Mouse (Mus musculus): ENCODE measurements at regions not wholly inside any gene's neighbourhood (a gene's known extent, or its start where the extent isn't known, plus 50 kb on each side); places are given as distances from the start of the nearest gene placed in this dataset.

- DNase-seq (ENCODE audit: low spot score), result no peak
Observed at GRCm38 (mm10) chr11:79881812-79882211, 80.4 kb downstream of the Utp6 start.

GRCm38 (mm10) chr11:79878091-79878490, 84.1 kb downstream of the Utp6 start:
- DNase-seq (ENCODE audit: low spot score), result peak; percentile 20

- DNase-seq (ENCODE audit: low spot score), result peak; percentile 24
Observed at GRCm38 (mm10) chr11:79877184-79877745, 84.9 kb downstream of the Utp6 start.

GRCm38 (mm10) chr11:79871783-79872628, 90.2 kb downstream of the Utp6 start:
- DNase-seq (ENCODE audit: low spot score), result no peak

GRCm38 (mm10) chr11:79870189-79870588, 92.0 kb downstream of the Utp6 start:
- DNase-seq (ENCODE audit: low spot score), result no peak

- no peak for DNase-seq (ENCODE audit: low spot score)
Observed at GRCm38 (mm10) chr11:79869009-79869408, 93.2 kb downstream of the Utp6 start.

GRCm38 (mm10) chr11:79864836-79865235, 97.4 kb downstream of the Utp6 start:
- DNase-seq (ENCODE audit: low spot score), result no peak

- DNase-seq (ENCODE audit: low spot score), result no peak
Observed at GRCm38 (mm10) chr11:79863487-79864175, 98.6 kb downstream of the Utp6 start.

- no peak for DNase-seq (ENCODE audit: low spot score)
Observed at GRCm38 (mm10) chr11:79860611-79861067, 101.6 kb downstream of the Utp6 start.

GRCm38 (mm10) chr11:79856376-79856775, 105.8 kb downstream of the Utp6 start:
- DNase-seq (ENCODE audit: low spot score), result no peak

GRCm38 (mm10) chr11:79849545-79849944, 112.6 kb downstream of the Utp6 start:
- no peak for DNase-seq (ENCODE audit: low spot score)

GRCm38 (mm10) chr11:79844436-79844835, 117.8 kb downstream of the Utp6 start:
- DNase-seq (ENCODE audit: low spot score), result no peak

- DNase-seq (ENCODE audit: low spot score), result no peak
Observed at GRCm38 (mm10) chr11:79843021-79843420, 119.2 kb downstream of the Utp6 start.

GRCm38 (mm10) chr11:79839973-79840372, 122.2 kb downstream of the Utp6 start:
- DNase-seq (ENCODE audit: low spot score), result no peak

- DNase-seq (ENCODE audit: low spot score), result no peak
Observed at GRCm38 (mm10) chr11:79838051-79838450, 124.1 kb downstream of the Utp6 start.

GRCm38 (mm10) chr11:79837076-79837990, 124.9 kb downstream of the Utp6 start:
- no peak for DNase-seq (ENCODE audit: low spot score)

- peak; percentile 81 for DNase-seq (ENCODE audit: low spot score)
Observed at GRCm38 (mm10) chr11:79835873-79836272, 126.3 kb downstream of the Utp6 start.

GRCm38 (mm10) chr11:79833817-79834216, 128.4 kb downstream of the Utp6 start:
- no peak for DNase-seq (ENCODE audit: low spot score)

- no peak for DNase-seq (ENCODE audit: low spot score)
Observed at GRCm38 (mm10) chr11:79831591-79832320, 130.4 kb downstream of the Utp6 start.

GRCm38 (mm10) chr11:79830567-79831055, 131.6 kb downstream of the Utp6 start:
- DNase-seq (ENCODE audit: low spot score), result no peak

- DNase-seq (ENCODE audit: low spot score), result no peak
Observed at GRCm38 (mm10) chr11:79827034-79827433, 135.2 kb downstream of the Utp6 start.
